Mouse (Mus musculus) ES-E14 (cell line): ENCODE data around the gene Smg8. TPM values are rescaled to one million over a fixed set of nuclear protein-coding genes. Genes with fewer than 3 reads are reported as not detected.

Experiments
- DNase-seq: peaks from one replicate; pipeline ENCODE4 v3.0.0-alpha.2; 2013; ENCODE audit warnings: low read depth, low spot score
- H3K27ac ChIP-seq: 2 replicates; pipeline ENCODE4 v1.5.1; 2012; ENCODE audit warnings: low read depth, mild to moderate bottlenecking, low read length, moderate library complexity, mixed read lengths; ENCODE audit not compliant: poor library complexity, insufficient read depth, severe bottlenecking
- H3K36me3 ChIP-seq: 2 replicates; pipeline ENCODE4 v1.6.1; 2012; ENCODE audit warnings: mild to moderate bottlenecking, low read length, moderate library complexity, mixed read lengths; ENCODE audit not compliant: control insufficient read depth, poor library complexity, insufficient read depth, severe bottlenecking
- H3K4me1 ChIP-seq, 2 experiments: fragments of 150-350 bp in 1 of 2; sonication (generic) in 1 of 2; 2 replicates each; pipeline ENCODE4 v1.6.1; 2012; ENCODE audit warnings: low read length in 2 of 2, mild to moderate bottlenecking in 1 of 2, mixed read lengths in 1 of 2; ENCODE audit not compliant: control insufficient read depth in 2 of 2, insufficient read depth in 2 of 2, poor library complexity in 1 of 2
- H3K4me3 ChIP-seq, 2 experiments: fragments of 150-350 bp in 1 of 2; sonication (generic) in 1 of 2; 2 replicates each; pipeline ENCODE4 v1.5.1; 2012; ENCODE audit warnings: low read length in 2 of 2, low read depth in 1 of 2, mild to moderate bottlenecking in 1 of 2, mixed read lengths in 1 of 2; ENCODE audit not compliant: insufficient read depth in 1 of 2, poor library complexity in 1 of 2, severe bottlenecking in 1 of 2
- H3K9ac ChIP-seq: 2 replicates; pipeline ENCODE4 v1.6.1; 2012; ENCODE audit warnings: low read depth, mild to moderate bottlenecking, low read length, mixed read lengths; ENCODE audit not compliant: poor library complexity, insufficient read depth, severe bottlenecking
- H3K9me3 ChIP-seq: fragments of 150-350 bp; sonication (generic); 2 replicates; pipeline ENCODE4 v1.6.1; 2012; ENCODE audit warnings: low read depth, mild to moderate bottlenecking, low read length; ENCODE audit not compliant: control insufficient read depth, insufficient read depth
- CHD2 ChIP-seq: IDR thresholded peaks from 2 replicates; pipeline ENCODE4 v1.6.1; 2014; ENCODE audit warnings: mild to moderate bottlenecking, low read depth, low read length, inconsistent platforms
- HCFC1 ChIP-seq: IDR thresholded peaks from 2 replicates; pipeline ENCODE4 v1.6.1; 2012; ENCODE audit warnings: low read length, inconsistent platforms, borderline replicate concordance; ENCODE audit not compliant: insufficient read depth
- MAFK ChIP-seq: IDR thresholded peaks from 2 replicates; pipeline ENCODE4 v1.6.1; 2014; ENCODE audit warnings: mild to moderate bottlenecking, low read depth, low read length, inconsistent platforms; ENCODE audit not compliant: insufficient read depth
- ZC3H11A ChIP-seq: IDR thresholded peaks from 2 replicates; pipeline ENCODE4 v1.6.1; 2012; ENCODE audit warnings: low read depth, mild to moderate bottlenecking, inconsistent platforms, low read length, borderline replicate concordance
- ZNF384 ChIP-seq: IDR thresholded peaks from 2 replicates; pipeline ENCODE4 v1.6.1; 2012; ENCODE audit warnings: low read depth, low read length, inconsistent platforms
- in situ Hi-C, 2 experiments: fragments of 600-800 bp; cut with MboI; formaldehyde crosslinking; loops; one replicate each; pipeline ENCODE4 v1.15.1; 2025; ENCODE audit warnings: low sequenced_read_pairs in 2 of 2, inconsistent platforms in 1 of 2; ENCODE audit not compliant: unreplicated experiment in 2 of 2
- total RNA-seq: library from RNA; depleted of rRNA; stranded (reverse); fragments of 300-350 nt; gene quantifications from 2 replicates; pipeline ENCODE4 v1.2.3, GENCODE M21; 2012; rRNA removed

The Smg8 gene
- total RNA-seq, 1 experiment: 33.5 TPM

DNA sequence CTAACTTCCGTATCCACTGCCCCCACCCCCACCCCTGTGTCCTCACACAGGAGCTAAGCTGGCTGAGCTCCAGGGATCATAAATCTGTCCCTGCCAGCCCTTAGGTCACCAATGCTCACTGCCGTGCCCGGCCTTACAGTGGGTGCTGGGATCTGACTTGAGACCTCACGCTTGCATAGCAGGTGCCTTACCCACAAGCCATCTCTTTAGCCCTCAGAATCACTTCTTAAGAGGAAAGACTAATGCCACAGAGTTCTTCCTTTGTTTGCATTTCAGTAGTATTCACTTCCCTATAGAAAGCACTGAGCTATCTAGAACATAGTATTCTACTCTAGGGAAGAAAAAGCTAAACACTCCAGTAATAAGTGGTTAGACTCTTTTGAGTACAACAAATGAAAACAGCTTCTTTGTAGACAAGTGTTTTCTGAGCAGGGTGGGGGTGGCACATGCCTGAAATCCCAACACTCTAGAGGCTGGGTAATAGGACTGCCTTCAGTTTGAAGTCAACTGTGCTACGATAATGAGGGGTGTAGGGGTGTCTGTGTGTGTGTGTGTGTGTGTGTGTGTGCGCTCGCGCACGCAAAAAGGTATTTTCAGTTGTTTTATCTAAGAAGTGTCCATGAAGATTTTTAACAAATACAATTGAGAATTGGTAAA lies 47.1 kb downstream of the Smg8 start:
- no peak for DNase-seq
- Histone ChIP-seq H3K4me3 (no peak overlapping the region), H3K9ac (no peak overlapping the region), H3K36me3 (no peaks in the 10 kb centered on the region), H3K9me3 (no peaks in the 10 kb centered on the region), H3K4me1 (no peaks in the 10 kb centered on the region; a peak in 1 of 4 replicates), H3K27ac (0 out of 2 replicates have a peak overlapping the region, but pooled peaks have one; percentile 31)
- no peak for TF ChIP-seq ZC3H11A
- no peak for TF ChIP-seq CHD2
- no peak for TF ChIP-seq MAFK
- no peak for TF ChIP-seq ZNF384
- no peak for TF ChIP-seq HCFC1
- in situ Hi-C loops: no loop called here

GRCm38 (mm10) chr11:87036180-87036579 lies 50.4 kb downstream of the Smg8 start:
- no peaks in the 10 kb centered on the region for H3K36me3 ChIP-seq

DNA sequence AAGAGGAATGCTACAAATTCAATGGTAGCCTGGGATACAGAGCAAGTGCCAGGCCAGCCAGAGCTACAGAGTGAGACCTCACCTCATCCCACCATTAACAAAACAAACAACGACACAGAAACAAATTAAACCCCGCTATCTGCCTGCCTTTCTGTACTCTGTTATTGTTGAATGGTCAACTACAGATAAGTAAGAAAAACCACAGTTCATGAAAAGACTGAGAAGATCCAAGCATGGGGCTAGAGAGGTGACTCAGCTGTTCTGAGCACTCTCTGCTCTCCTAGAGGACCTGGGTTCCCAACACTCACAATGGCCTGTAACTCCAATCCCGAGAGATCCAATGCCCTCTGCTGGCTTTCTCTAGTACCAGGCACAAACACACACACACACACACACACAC lies 58.4 kb downstream of the Smg8 start:
- no peak for DNase-seq
- TF ChIP-seq ZNF384: no peak
- no peak for TF ChIP-seq CHD2
- no peak for TF ChIP-seq MAFK
- no peak for TF ChIP-seq HCFC1
- TF ChIP-seq ZC3H11A: no peak
- no peak overlapping the region for H3K4me3 ChIP-seq
- no peak overlapping the region for H3K9ac ChIP-seq
- H3K4me1 ChIP-seq: peaks cover 0 to 2% of the 10 kb centered on the region in 2 experiments; a peak in 1 of 4 replicates
- H3K36me3 ChIP-seq: no peaks in the 10 kb centered on the region
- H3K9me3 ChIP-seq: no peaks in the 10 kb centered on the region
- in situ Hi-C loops: no loop called here
- H3K27ac ChIP-seq: no peak overlapping the region

More at GRCm38 (mm10) chr11:87036180-87036579, 50.4 kb downstream of the Smg8 start:
- Histone ChIP-seq H3K4me1 (no peaks in the 10 kb centered on the region), H3K4me3 (no peak overlapping the region), H3K9me3 (no peaks in the 10 kb centered on the region), H3K9ac (no peak overlapping the region), H3K27ac (no peak overlapping the region)
- no peak for TF ChIP-seq MAFK
- 0 out of 2 replicates have a peak, but pooled peaks have one; percentile 31 for TF ChIP-seq ZC3H11A
- TF ChIP-seq HCFC1: no peak
- TF ChIP-seq CHD2: no peak
- TF ChIP-seq ZNF384: 0 out of 2 replicates have a peak, but pooled peaks have one; percentile 21
- in situ Hi-C loops: no loop called here
- DNase-seq: peak; percentile 11

Other genes starting within 250 kb of the Smg8 start
- 3.3 and 3.6 TPM in 2 replicates for gene Ypel2, start 93.1 kb downstream of the Smg8 start, total RNA-seq
- 2.6 and 5.0 TPM in 2 replicates for gene Gdpd1, start 12.7 kb downstream of the Smg8 start, total RNA-seq
- gene Prr11, start 21.9 kb upstream of the Smg8 start, total RNA-seq: 7.3 and 9.6 TPM in 2 replicates
- 9.2 and 17.2 TPM in 2 replicates for gene Ska2, start 22.5 kb upstream of the Smg8 start, total RNA-seq
- gene Trim37, start 40.3 kb upstream of the Smg8 start, total RNA-seq: 36.9 and 39.2 TPM in 2 replicates